Mouse (Mus musculus) CD8-positive naive resting alpha-beta T cell, adult 2 months (primary cell): Measurements from ENCODE around the gene Tbcb.
A peak's percentile ranks its signal among the peaks of the same experiment; 100 is the strongest.
"Not testable (repeated sequence)": the region's sequence is repeated elsewhere in the genome, so short reads cannot be mapped to it uniquely, and the experiment has no call there.

ENCODE experiments used
- DNase-seq, 2 experiments: peaks; one replicate each; pipeline ENCODE4 v3.0.0; 2022; ENCODE audit warnings: low read depth in 2 of 2, low spot score in 2 of 2

The Tbcb gene

DNA sequence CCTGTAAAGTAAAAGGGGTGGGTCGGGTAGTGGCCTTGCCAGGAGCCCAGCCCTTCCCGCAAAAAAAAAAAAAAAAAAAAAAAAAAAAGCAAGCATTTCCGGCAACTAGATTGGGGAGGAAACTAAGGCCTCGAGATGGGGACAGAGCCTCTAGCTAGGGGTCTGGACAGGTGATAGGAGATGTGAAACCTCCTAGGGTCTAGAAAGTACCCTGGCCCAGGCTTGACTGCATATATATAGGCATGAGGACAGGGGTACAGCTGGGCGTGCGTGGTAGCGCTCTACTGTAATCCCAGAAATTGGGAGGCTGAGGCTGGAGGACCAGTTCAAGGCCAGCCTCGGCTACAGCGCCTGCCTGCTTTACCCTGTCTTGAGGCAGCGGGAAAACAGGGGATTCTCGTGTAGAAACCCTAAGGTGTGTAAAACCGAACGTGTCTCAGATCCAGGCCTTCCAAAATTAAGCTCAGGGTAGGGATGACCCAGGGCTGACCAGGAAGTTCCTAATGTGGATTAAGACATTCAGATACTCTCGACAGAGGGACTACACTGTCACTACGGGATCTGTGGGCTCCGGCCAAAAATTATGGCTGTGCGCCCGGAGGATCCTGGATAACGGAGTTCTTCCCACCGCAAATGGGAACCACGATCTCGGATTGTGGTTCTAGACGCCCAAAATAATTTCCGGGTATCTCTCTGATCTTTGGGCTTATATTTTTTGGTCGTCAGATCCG, 37.8 kb downstream of the Tbcb start:
- no peak for DNase-seq

DNA sequence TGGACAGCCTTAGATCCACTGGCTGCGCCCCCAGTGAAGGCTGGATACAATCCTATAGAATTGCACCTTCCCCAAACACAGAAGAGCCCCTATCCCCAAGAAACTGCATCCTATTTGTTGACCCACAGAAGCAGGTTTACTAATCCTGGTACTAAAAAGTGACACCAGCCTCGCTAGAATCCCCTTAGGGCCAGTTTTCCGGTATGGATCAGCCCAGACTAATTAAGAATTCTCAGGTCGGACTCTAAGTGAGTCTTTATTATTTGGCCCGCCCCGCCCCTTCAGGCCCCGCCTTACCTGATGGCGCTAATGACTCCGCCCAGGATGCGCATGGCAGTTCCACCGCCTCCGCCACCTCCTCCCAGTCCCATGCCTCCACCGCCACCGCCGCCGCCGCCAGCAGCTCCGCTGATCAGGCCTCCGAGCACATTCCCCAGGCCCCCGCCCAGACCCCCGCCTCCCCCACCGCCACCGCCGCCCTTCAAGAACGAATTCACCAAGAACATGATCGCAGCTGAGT, 38.4 kb downstream of the Tbcb start:
- peak; percentile 8 to 28 for DNase-seq

DNA sequence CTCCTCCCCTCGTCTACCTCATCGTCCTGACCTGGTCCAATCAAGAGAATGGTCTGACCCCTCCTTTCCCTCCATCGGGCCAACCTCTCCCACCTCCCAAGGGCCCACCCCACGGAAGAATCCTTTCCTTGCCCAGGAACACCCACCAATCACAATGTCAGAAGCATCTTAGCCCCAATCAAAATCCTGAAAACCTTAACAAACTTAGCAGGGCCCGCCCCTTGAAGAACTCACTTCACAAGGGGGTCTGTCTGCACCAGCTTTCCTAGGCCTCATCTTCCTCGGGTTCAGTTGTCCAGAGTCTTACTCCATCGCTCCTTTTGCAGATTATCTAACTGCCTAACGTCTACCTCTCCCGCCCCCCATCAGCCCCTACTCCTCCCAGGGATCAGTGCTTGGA, 39.1 kb downstream of the Tbcb start:
- no peak for DNase-seq

DNA sequence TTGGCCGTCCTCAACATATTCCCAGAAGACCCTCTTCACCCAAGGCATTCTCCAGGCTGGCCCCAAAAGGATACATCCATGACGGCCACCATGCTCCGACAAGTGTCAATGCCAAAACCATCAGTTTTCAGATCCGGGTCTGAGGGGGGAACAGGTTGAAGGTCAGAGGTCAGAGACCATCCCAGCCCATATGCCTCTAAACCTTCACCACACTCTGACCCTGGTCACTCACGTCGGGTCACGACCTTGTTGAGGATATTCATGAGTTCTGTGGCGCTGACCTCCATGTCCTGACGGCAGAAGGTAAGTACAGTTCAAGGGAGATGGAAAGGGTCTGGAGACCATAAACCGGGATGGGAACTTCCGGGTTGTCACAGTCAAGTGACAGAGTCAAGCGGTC, 40.0 kb downstream of the Tbcb start:
- no peak for DNase-seq

DNA sequence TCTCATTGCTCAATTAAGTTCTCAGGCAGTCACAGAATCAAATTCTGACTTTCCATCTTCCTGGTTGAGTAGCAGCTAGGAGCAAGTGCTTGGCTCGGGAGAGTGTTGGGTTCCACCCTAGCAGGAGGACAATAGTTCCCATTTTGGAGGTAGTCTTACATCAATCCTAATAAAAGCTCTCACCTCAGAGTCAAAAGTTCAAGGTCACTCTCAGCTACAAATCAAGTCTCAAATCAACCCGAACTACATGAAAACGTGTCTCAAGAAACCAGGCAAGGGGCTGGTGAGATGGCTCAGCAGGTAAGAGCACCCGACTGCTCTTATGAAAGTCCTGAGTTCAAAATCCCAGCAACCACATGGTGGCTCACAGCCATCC, 43.0 kb downstream of the Tbcb start:
- no peak for DNase-seq

DNA sequence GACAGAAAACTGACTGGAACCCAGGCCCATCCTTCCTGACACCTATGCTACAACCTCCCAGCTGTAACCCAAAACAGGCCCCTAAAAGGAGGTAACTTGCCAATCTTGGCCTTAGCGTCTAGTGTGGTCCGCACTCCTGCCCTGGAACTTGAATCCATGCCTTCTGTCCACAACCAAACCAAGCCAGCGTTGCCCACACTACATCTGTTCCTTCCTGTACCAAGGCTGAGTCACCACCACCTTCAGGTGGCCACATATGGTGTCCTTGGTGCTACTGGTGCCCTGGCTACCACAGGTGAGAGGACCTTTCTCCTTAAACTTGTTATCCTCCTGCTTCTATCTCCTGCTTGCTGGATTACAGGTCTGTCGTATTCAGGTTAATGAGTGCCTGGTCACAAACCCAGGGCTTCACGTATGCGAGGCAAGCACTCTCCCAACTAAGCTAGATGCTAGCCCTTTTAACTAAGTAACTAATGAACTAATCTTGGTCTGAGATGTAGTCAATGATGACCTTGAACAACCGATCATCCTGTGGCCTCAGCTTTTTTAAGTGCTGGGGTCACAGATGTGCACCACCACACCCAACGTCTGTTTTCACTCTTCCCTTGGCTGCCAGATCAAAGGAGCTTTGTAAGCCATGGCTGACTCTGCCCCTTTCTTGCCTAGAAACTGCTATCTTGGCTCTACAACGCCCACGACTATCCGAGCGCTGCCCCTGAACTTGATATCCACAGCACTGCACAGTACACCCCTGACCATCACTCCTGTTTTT, 43.5 kb downstream of the Tbcb start:
- no peak for DNase-seq

DNA sequence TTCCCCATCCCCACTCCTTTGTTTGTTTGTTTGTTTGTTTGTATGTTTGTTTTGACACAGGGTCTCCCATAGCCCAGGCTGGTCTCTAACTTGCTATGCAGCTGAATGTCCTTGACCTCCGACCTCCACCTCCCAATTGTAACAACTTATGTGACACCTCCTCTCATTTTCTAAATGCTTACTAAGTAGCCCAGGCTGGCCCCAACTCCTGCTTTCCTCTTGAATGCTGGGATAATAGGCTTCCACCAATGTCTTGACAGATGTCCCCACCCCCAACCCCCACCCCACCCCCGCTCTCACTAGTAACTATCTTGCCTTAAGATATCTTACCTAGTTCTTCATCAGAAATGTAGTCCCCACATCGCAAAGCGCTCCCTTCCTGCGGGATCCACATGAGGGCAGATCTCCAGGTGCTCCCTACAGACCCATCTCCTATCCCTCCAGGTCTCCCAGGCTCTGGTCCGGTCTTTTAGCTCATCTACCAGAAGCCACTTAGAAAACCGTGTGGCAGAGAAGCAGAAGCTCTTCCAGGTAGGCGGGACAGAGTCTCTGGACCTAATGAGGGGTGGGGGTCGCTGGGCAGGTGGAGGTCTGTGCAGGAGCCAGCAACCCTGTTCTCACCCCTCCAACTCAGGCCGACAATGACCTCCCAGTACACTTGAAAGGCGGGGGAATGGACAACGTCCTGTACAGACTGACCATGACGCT, 47.3 kb downstream of the Tbcb start:
- no peak for DNase-seq

DNA sequence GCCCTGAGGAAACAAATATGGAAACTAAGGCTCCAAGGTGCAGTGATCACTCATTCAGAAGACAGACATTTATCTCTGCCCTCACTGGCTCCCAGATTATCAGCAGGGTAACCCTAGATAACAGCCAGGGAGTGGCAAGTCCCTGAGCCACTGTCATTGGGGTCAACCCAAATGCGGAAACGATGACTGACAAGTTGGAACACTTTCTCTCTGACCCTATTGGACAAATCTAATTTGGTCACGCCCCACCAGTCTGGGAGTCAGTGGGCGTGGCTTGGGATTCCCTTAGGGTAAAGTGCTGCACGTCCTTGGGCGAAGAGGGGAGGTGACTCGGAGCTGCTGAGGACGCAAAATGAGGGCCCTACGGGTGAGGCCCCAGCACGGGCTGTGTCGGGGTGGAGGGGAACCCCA, 48.2 kb downstream of the Tbcb start, which contains the start of gene Cox7a1:
Gene Cox7a1, plus strand, starts transcription at position 266 of the 411 bp plus-strand sequence.
- DNase-seq, result peak; percentile 48 to 54

DNA sequence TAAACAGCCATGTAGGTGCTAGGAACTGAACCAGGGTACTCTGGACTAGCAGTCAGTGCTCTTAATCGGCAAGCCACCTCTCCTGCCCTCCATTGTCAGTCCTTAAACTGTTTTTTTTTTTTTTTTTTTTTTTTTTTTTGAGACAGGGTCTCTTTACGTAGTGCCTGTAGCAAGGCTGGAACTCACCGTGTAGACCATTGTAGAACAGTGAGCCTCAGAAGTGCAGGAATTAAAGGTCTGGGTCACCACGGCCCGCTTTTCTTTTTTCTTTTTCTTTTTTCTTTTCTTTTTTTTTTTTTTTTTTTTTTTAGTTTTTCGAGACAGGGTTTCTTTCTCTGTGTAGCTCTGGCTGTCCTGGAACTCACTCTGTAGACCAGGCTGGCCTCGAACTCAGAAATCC, 48.9 kb downstream of the Tbcb start:
- DNase-seq, result not testable (repeated sequence)

DNA sequence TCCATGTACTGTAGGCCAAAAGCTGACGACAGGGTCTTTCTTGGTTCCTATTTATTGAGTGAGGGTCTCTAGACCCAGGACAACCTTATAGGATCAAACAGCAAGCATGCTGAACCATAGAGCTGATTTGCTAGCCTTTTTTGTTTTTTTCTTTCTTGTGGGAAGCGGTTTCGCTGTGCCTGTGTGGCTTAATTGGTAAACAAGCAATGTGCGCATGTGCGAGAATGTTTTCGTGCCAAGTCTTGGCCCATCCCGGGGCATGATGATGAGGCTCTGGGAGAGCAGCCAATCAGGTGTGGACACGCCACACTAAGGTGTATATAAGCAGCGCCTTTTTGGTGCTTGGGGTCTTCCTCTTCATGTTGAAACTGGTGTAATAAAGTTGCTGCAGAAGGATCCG, 50.1 kb downstream of the Tbcb start:
- DNase-seq, result not testable (repeated sequence)

DNA sequence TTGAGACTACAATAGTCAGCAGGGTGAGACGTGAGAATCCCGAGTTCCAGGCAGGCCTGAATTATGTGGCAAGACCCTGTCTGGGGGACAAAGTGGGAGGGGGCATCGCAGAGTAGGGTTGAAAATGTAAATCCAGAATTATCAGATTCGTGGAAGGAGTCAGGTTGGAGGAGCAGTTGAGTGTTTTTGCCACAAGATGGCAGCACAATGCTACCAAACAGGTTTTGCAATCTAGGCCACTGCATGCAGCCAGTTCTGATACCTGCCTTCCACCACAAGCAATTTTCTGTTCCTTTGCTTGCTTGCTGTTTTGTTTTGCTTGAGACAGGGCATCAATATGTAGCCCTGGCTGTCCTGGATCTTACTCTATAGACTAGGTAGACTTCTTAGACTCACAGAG, 50.8 kb downstream of the Tbcb start:
- DNase-seq, result peak; percentile 58 to 78

DNA sequence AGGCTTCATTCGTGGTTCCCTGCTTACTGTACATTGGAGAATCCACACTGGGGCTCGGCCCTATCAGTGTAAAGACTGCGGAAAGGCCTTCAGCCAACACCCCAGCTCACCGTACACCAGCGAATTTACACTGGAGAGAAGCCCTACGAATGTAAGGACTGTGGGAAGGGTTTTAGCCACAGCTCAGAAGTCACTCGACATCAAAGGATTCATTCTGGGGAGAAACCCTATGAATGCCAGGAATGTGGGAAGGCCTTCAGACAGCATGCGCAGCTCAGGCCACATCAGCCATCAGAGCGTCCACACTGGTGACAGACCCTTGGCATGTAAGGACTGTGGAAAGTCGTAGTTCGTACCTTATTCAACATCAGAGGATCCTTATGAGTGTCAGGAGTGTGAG, 53.8 kb downstream of the Tbcb start:
- no peak for DNase-seq

DNA sequence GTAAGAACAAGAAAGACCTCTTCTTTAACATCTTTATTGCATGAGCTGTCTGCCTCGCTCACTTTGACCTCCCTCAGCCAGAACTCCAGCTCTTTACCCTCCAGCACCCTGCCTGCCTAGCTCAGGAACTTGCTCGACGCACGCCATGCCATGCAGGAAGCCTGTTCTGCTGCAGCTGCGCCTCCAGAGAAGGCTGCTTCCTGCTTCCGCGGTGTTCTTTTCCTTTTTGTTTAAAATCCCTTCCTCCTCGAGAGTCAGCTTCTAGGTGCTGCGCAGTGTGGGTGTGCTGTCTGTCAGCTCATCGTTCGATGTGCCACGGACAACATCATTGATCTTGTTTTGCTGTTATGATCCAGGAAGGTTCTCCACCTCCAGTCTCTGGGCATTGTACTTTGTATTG, 55.6 kb downstream of the Tbcb start:
- DNase-seq, result no peak
